Mouse (Mus musculus) neural tube, embryonic 14.5 days (tissue): Measurements from ENCODE around the gene Camkmt. TPM values are rescaled to one million over a fixed set of nuclear protein-coding genes. Genes with fewer than 3 reads are reported as not detected.

ENCODE experiments used
- ATAC-seq: fragments of 200-750 bp; cut with Nextera tagmentation; 2 replicates; pipeline ENCODE4 v1.8.0; 2017; ENCODE audit warnings: low read depth, mild to moderate bottlenecking, moderate TSS enrichment, moderate library complexity
- H3K27ac ChIP-seq: fragments of 300-500 bp; sonication (generic); 2 replicates; pipeline ENCODE4 v1.5.1; 2014; ENCODE audit warnings: low read depth, mild to moderate bottlenecking, control low read depth, low read length, moderate library complexity, mixed read lengths
- H3K27me3 ChIP-seq: fragments of 300-500 bp; sonication (generic); 2 replicates; pipeline ENCODE4 v1.6.1; 2014; ENCODE audit warnings: low read length; ENCODE audit not compliant: control insufficient read depth, insufficient read depth
- H3K36me3 ChIP-seq: fragments of 300-500 bp; sonication (generic); 2 replicates; pipeline ENCODE4 v1.6.1; 2014; ENCODE audit warnings: low read length, mixed read lengths; ENCODE audit not compliant: control insufficient read depth, insufficient read depth
- H3K4me1 ChIP-seq: fragments of 300-500 bp; sonication (generic); 2 replicates; pipeline ENCODE4 v1.6.1; 2014; ENCODE audit warnings: low read length; ENCODE audit not compliant: control insufficient read depth, insufficient read depth
- H3K4me2 ChIP-seq: fragments of 300-500 bp; sonication (generic); 2 replicates; pipeline ENCODE4 v1.6.1; 2014; ENCODE audit warnings: mild to moderate bottlenecking, low read depth, low read length, control low read depth
- H3K4me3 ChIP-seq: fragments of 300-500 bp; sonication (generic); 2 replicates; pipeline ENCODE4 v1.5.1; 2014; ENCODE audit warnings: low read depth, low read length, control low read depth, mixed read lengths
- H3K9ac ChIP-seq: fragments of 300-500 bp; sonication (generic); replicated peaks from 2 replicates; pipeline ENCODE4 v1.6.1; 2014; ENCODE audit warnings: low read depth, mild to moderate bottlenecking, control low read depth, low read length, mixed read lengths
- H3K9me3 ChIP-seq: fragments of 300-500 bp; sonication (generic); 2 replicates; pipeline ENCODE4 v1.6.1; 2016; ENCODE audit warnings: low read length; ENCODE audit not compliant: control insufficient read depth
- WGBS: fragments of 180-500 bp; shearing (Covaris S2); extraction: QIAGEN DNeasy Blood & Tissue Kit; methylation state at CpG from one replicate; pipeline ENCODE4 v1.1.7; 2014; 5-methylcytosine and 5-hydroxymethylcytosine counted together
- polyA plus RNA-seq: library from polyadenylated mRNA; unstranded; fragments of >200 nt; fragmentation: Nextera tagmentation; extraction: Ambion mirVana; gene quantifications from 2 replicates; pipeline ENCODE4 v1.2.1, GENCODE M21; 2014

Gene Camkmt
- polyA plus RNA-seq, 1 experiment from 2014 or later, result 24.5 TPM

- 77% methylated on average over 8 of the region's 8 CpGs for WGBS
- no peaks in the 10 kb centered on the region for H3K9me3 ChIP-seq
- H3K36me3 ChIP-seq, result no peaks in the 10 kb centered on the region
- no peak overlapping the region for H3K27ac ChIP-seq
- no peaks in the 10 kb centered on the region for H3K4me1 ChIP-seq
- no peak overlapping the region for H3K9ac ChIP-seq
- ATAC-seq, result no peak
- no peak overlapping the region for H3K4me2 ChIP-seq
- H3K27me3 ChIP-seq, result no peaks in the 10 kb centered on the region
- H3K4me3 ChIP-seq, result no peak overlapping the region
Measured at GRCm38 (mm10) chr17:85368776-85369175, 278.4 kb downstream of the Camkmt start.

DNA sequence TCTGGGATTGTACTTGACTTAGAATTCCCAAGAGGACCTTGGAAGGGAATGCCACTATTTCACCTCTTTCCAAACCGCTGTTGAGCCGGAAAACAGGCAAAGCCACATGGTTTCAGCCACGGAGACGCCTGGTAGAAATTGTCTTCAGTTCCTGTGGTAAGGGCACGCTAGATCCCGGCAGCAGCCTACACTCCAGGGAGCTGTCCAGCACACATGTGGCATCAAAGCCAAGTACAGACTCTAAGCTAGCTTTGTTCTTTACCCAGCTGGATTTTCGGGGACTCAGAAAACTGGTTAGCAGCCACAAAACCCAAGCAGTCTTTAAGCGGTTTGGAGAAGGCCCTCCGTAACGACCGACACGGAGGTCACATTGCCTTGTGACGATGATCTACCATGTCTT is 281.7 kb downstream of the Camkmt start:
- Histone ChIP-seq H3K36me3 (no peaks in the 10 kb centered on the region), H3K9ac (no peak overlapping the region), H3K9me3 (no peaks in the 10 kb centered on the region), H3K27me3 (no peaks in the 10 kb centered on the region), H3K4me1 (no peaks in the 10 kb centered on the region), H3K4me2 (no peak overlapping the region), H3K27ac (no peak overlapping the region), H3K4me3 (no peak overlapping the region)
- no peak for ATAC-seq
- 86% methylated on average over 13 of the region's 13 CpGs for WGBS

GRCm38 (mm10) chr17:85372523-85372922 is 282.2 kb downstream of the Camkmt start:
- Histone ChIP-seq H3K4me3 (no peak overlapping the region), H3K27me3 (no peaks in the 10 kb centered on the region), H3K9me3 (no peaks in the 10 kb centered on the region), H3K27ac (no peak overlapping the region), H3K36me3 (no peaks in the 10 kb centered on the region), H3K4me2 (no peak overlapping the region), H3K9ac (no peak overlapping the region), H3K4me1 (no peaks in the 10 kb centered on the region)
- WGBS, result 87% methylated on average over 7 of the region's 7 CpGs
- ATAC-seq, result no peak

DNA sequence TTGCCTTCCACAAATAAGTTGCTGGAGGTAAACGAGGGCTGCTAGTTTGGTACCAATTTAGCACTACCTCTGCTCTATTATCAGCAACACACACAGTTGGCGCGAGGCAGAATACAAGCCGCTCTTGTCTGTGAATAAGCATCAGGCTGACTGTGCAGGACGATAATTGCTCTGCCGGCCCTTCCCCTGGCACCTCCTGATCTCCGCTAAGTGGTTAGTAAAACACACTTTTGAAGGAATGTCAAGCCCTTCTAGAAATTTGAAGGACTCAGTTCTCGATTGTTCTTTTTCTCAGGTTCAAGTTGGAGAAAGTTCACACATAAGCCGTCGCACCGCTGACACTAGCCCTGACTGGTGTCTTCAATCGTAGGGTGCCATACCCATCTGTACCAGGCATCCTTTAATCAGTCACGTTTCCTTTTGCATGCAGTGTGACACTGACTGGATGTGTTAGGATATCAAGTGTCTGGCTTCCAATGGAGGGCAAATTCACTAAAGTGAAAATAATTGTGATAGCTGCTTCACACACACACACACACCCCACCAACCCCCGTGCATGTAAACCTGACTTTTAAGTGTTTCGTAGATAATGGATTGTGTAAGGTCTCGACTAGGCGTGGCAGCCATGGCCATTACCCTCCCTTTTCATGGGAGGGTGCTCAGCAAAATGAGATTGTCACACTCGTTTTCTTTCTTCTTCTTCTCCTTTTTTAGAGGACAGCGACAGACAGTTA is 283.9 kb downstream of the Camkmt start:
- Histone ChIP-seq H3K27ac (no peak overlapping the region), H3K9ac (no peak overlapping the region), H3K27me3 (no peaks in the 10 kb centered on the region), H3K9me3 (no peaks in the 10 kb centered on the region), H3K4me3 (no peak overlapping the region), H3K4me2 (no peak overlapping the region), H3K36me3 (no peaks in the 10 kb centered on the region), H3K4me1 (no peaks in the 10 kb centered on the region)
- no peak for ATAC-seq
- WGBS, result 71% methylated on average over 19 of the region's 19 CpGs

DNA sequence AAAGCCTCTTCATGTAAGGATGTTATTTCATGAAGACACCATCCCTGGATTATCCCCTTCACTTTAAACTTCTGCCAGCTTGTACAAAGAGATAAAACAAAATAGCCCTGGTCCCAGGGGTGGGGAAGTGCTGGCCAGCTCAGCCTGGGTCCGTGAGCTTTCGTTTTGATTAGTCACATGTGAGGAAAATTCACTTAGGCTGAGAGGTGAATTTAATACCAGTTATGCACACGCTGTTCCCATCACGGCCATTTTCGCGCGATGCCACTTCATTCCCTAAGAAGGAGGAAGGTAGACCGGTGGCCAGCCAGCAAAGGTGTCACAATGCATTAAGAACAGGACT is 284.5 kb downstream of the Camkmt start:
- no peak overlapping the region for H3K4me2 ChIP-seq
- no peak overlapping the region for H3K9ac ChIP-seq
- ATAC-seq, result no peak
- H3K27me3 ChIP-seq, result no peaks in the 10 kb centered on the region
- H3K4me1 ChIP-seq, result no peaks in the 10 kb centered on the region
- H3K36me3 ChIP-seq, result no peaks in the 10 kb centered on the region
- no peak overlapping the region for H3K4me3 ChIP-seq
- no peaks in the 10 kb centered on the region for H3K9me3 ChIP-seq
- WGBS, result 71% methylated on average over 8 of the region's 8 CpGs
- H3K27ac ChIP-seq, result no peak overlapping the region

GRCm38 (mm10) chr17:85375523-85375922 is 285.2 kb downstream of the Camkmt start:
- no peaks in the 10 kb centered on the region for H3K36me3 ChIP-seq
- no peak overlapping the region for H3K9ac ChIP-seq
- H3K27ac ChIP-seq, result no peak overlapping the region
- ATAC-seq, result no peak
- no peaks in the 10 kb centered on the region for H3K9me3 ChIP-seq
- H3K4me2 ChIP-seq, result no peak overlapping the region
- no peaks in the 10 kb centered on the region for H3K4me1 ChIP-seq
- H3K4me3 ChIP-seq, result no peak overlapping the region
- WGBS, result 49% methylated on average over 10 of the region's 10 CpGs
- H3K27me3 ChIP-seq, result no peaks in the 10 kb centered on the region

- Histone ChIP-seq H3K4me1 (no peaks in the 10 kb centered on the region), H3K9me3 (no peaks in the 10 kb centered on the region), H3K36me3 (no peaks in the 10 kb centered on the region), H3K27ac (no peak overlapping the region), H3K27me3 (no peaks in the 10 kb centered on the region), H3K4me2 (no peak overlapping the region), H3K9ac (no peak overlapping the region), H3K4me3 (no peak overlapping the region)
- ATAC-seq, result no peak
- WGBS, result 82% methylated on average over 8 of the region's 8 CpGs
Measured at GRCm38 (mm10) chr17:85377496-85377895, 287.1 kb downstream of the Camkmt start.

DNA sequence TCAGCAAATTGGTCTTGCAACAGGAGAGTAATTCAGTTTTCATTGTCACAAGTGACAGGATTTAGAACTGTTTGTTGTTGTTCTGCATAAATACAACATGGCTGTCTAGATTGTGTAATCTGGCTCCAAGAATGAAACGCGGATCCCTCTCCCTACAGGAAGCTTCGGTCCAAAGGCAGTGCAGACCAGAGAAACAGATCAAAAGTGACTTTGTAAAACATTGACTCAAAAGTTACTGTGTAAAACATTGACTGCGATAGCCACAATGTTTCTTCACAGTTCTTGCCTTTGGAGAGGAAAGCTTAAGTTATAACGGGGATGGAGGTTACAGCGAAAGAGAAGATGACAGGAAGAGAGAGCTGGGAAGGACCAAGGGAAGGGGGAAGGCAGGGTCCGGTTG is 288.7 kb downstream of the Camkmt start:
- Histone ChIP-seq H3K27ac (no peak overlapping the region), H3K4me1 (no peaks in the 10 kb centered on the region), H3K4me2 (no peak overlapping the region), H3K4me3 (no peak overlapping the region), H3K9ac (no peak overlapping the region), H3K27me3 (no peaks in the 10 kb centered on the region), H3K36me3 (no peaks in the 10 kb centered on the region), H3K9me3 (no peaks in the 10 kb centered on the region)
- 95% methylated on average over 7 of the region's 7 CpGs for WGBS
- no peak for ATAC-seq

DNA sequence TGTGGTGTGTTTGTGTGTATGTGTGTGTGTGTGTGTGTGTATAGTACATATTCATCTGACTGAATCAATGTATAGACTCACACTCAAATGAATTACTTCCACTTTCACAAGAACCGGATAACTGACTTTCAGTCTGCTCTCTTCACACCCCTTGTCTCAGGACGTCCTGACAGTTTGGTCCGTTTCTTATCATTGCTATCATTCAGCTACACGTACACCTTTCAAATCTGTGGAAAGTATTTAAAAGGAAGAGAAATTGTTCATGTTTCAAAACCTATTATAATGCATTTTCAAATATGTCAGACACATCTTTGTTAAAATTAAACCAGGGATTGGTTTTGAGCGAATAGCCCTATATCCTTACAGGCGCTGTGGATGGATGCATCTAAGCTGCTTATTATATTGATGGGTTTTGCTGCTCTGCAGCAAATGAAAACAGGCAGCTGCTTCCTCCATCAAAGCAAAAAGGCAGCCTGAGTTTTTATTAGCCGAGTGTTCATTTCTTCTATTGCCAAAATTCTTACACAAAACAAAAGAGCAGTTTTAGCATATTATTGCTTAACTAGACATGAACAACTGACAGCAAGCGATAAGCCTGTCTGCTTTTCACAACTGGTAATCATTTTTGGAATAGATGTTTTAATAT is 291.3 kb downstream of the Camkmt start:
- no peak overlapping the region for H3K27ac ChIP-seq

More for the DNA sequence above, 291.3 kb downstream of the Camkmt start:
- H3K27me3 ChIP-seq, result no peaks in the 10 kb centered on the region
- WGBS, result 77% methylated on average over 8 of the region's 8 CpGs
- no peaks in the 10 kb centered on the region for H3K4me1 ChIP-seq
- H3K4me2 ChIP-seq, result no peak overlapping the region
- H3K36me3 ChIP-seq, result no peaks in the 10 kb centered on the region
- H3K9ac ChIP-seq, result no peak overlapping the region
- no peak overlapping the region for H3K4me3 ChIP-seq
- no peak for ATAC-seq
- H3K9me3 ChIP-seq, result no peaks in the 10 kb centered on the region
